Mouse (Mus musculus) hematopoietic stem cell, adult 5-6 weeks (primary cell): Measurements from ENCODE around the gene Cab39. TPM values are rescaled to one million over a fixed set of nuclear protein-coding genes. Genes with fewer than 3 reads are reported as not detected.

Source experiments
- ATAC-seq, 2 experiments: fragments of 125-278 bp in 1 of 2; replicated peaks in 1 of 2; 2 replicates each; pipeline ENCODE4 v1.8.0; 2016 to 2017; ENCODE audit warnings: inconsistent platforms in 2 of 2, mild to moderate bottlenecking in 2 of 2, moderate number of reproducible peaks in 2 of 2, low read depth in 1 of 2, moderate TSS enrichment in 1 of 2; ENCODE audit not compliant: low FRiP score in 2 of 2, poor library complexity in 2 of 2, severe bottlenecking in 2 of 2, insufficient read depth in 1 of 2, low TSS enrichment in 1 of 2
- total RNA-seq: library from RNA; stranded (forward); fragments of 172-1452, 232-1000 nt; gene quantifications from 2 replicates; pipeline ENCODE4 v1.2.3, GENCODE M21; 2017

Cab39 gene
- total RNA-seq, 1 experiment from 2014 or later: 112 TPM

DNA sequence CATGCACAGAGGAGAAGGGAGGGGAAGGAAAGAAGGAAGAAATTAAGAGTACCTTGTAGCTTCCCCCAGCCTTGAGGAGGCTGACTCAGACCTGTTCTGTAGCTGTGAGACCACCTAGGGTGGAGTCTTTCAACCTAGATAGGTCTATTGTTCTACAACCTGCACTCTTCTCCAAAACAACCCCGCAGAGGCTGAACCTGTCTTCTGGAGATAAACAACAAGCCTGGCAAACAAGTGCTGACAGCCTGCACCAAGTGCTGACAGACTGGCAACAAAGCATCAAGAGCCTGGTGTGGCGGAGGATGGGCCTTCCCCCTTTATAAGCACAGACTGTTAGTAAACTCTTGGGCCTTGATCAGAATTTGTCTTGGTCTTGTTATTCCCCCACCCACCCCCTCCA lies 77.3 kb downstream of the Cab39 start:
- ATAC-seq: no peak

DNA sequence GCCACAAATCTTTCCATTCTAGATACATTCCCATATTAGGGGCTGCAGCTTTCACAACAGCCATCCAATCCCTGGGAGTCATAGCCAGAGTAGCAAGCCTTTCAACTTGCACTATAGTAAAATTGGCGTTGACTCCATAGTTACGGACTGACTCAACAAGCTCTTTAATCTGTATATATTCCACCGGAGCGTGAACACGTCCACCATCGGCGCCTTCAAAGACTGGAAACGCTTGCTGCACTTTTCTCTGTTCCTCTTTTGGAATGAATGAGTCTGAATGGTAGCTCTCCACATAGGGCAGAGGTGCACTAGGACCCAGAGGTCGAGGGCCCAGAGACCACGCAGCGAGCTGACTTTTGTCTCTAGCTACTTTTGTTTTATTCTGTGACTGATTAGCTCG lies 88.8 kb downstream of the Cab39 start:
- ATAC-seq: no peak

DNA sequence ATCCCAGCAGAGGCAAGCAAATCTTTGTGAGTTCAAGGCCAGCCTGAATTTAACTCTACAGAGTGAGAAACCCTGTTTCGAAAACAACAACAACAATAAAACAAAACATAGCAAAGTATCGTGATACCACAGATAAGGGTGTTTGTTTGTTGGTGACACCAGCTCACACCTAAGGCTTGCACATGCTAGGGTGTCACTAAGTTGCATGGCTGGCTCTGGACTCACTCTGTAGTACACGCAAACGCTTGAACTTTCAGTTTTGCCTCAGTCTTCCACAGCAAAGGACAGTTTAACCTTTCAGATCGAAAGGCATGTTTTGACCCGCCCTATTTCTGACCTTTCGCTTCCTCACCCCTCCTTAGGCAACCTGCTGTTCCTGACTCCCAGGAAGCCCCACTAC lies 94.0 kb downstream of the Cab39 start:
- no peak for ATAC-seq

DNA sequence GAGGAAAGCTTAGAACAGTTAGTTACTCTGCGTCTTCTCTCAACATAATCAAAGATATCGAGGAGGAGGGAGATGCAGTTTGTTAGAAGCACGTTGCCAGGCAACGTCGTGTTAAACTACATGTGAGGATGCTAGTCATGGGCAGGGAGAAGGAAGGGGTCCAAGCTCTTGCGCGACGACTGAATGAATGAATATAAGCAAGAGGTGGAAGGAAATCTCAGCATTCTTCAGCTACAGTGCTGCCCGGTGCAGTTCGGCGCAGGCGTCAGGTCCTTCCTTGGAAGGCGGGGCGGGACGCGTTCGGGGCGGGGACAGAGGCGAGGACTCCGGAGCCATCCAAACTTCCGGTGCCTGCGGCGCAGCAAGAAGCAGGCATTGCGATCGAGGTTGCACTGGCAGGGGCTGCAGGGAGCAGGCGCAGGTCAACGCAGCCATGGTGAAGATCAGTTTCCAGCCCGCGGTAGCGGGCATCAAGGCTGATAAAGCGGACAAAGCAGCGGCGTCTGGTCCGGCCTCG lies 101.0 kb downstream of the Cab39 start, which contains the start of gene Itm2c:
Gene Itm2c (plus strand): TSS at position 51 of the 517 bp plus-strand sequence.
- peak; percentile 65 to 72 for ATAC-seq

DNA sequence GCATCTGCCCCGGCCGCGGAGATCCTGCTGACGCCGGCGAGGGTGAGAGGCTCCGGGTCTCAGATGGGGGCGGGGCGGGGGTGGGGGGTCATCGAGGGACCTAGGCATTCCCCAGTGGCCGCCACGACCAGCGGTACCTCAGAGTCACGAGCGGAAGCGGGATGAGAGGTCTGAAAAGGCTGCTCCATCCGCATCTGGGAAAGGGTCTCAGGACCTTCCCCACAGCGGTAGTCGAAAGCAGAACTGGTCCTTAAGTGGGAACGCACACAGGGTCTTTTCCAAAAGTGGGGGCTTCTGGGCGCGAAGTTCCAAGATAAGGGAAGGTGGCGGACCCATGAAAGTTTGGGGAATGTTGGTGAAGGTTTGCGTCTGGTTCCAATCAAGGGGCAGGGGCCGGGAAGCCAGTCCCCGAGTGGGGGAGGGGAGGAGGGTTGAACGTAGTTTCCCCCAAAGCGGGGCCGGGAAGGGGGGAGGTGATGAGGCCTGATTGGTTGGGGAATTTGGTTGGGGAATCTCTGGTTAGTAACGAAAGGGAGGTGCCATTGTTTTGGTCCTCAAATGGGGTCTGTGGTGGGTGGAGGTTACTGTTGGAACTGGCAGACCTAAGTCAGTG lies 101.6 kb downstream of the Cab39 start:
- ATAC-seq: peak in 1 of 2 experiments; percentile 8; a peak in 2 of 4 replicates

DNA sequence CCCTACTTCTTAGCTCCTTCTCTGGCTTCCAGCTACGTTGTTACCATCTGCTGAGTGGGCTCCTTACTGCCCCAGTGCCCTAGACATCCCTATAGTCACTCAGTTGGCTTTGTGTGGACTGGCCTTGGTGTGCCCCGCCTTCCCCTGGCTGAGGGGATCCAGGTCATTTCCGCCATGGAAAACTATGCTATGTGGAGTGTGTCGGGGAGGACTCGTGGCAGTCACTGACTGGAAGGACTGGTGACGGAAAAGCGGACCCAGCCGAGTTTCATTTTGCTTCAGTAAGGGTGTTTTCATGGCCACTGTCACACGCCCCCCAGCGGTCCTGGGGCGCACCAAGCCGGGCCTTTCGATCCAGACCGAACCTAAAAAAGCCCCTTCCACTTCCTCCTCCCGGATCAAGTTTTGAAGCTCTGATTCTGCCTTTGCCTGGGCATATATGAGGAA lies 102.2 kb downstream of the Cab39 start:
- peak; percentile 67 to 79 for ATAC-seq

DNA sequence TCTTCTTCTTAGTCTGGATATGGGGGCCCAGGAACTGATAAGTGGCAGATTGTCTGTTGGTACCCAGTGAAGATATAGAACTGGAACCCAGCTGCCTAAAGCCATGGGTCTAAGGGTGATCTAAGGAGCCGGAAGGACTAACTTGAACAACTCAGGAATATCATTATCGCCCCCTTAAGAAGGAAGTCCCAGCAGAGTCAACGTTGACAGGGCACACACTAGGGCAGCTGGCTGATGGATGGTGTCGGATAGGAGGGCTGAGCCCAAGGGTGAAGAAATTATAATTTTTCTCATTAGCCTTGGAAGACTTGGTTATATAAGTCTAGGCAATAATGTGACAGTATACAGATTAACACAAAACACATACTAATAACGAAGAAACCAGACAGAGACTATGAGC lies 102.9 kb downstream of the Cab39 start:
- no peak for ATAC-seq

DNA sequence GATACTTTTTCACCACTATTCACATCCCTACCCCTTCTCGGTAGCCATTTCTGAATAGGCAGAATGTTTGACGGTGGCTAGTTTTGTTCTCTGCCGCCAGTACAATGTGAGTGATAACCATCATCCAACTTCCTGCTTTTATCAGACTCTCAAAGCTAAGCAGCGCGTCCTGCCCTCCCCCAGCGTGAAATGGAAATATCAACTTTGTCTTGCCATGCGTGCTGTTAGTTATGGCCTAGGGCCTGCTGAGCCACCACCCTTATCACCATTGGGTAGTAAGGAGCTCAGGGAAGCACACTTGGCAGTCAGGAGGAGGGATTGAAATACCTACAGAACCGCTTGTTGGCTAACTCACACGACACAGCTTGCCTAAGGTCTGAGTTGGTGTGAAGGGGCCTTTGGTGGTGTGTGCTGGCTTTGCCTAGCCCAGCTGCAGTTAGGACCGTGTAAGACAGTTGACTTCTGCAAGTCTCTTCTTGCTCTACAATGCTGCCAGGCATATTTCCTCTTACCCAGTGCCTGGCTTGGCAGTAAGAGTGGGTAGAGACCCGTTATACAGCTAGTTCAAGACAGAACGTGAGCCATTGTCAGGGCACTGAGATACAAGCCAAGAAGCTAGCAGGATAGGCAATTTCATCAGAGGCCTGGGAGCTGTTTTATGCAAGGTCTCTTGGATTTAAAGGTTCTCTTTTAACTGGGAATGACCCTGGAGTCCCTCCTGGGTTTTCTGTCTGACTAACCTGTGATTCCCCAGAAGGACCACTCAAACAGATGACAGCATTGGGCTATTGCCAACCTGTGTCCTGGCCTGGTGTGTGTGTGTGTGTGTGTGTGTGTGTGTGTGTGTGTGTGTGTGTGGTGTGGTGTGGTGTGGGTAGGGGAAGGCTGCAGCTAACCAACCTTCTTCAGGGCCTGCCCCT lies 103.8 kb downstream of the Cab39 start:
- 0 out of 4 replicates have a peak, but pooled peaks of 1 of the 2 experiments have one; percentile 7 for ATAC-seq

DNA sequence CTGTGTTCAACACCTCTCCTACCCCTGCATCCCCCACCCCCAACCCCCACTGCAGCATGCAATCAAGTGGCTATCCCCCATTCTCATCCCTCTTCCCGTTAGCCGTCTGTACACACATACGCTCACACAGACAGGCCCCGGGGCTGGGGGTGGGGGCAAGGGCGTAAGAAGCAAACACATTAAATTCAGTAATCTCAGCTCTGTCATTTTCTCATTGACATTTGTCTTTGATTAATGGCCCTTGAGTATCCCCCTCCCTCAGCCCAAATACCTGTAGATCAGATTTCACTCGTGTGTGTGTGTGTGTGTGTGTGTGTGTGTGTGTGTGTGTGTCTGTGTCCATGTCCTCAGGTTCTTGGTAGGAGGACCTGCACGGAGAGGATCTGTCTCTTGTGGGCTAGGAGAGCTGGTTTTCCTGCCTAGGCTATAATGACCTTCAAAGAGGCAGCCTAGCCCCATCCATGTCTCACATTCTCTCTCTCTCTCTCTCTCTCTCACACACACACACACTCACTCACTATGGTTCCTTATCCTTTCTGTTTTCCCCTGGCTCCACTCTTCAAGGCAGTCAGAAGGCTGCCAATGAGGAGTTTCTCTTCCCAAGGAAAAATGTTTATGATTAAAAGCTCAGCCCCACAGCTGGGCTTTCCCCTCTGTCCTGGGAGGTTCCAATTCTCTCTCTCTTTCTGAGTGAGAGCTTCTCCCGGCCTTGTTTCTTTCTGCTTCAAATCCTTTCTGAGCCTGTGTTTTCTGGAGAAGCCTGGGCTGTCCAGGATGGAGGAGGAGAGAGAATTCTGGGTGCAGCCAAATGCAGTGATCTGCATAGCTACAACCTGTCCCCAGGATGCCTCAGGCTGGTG lies 104.9 kb downstream of the Cab39 start:
- no peak for ATAC-seq

DNA sequence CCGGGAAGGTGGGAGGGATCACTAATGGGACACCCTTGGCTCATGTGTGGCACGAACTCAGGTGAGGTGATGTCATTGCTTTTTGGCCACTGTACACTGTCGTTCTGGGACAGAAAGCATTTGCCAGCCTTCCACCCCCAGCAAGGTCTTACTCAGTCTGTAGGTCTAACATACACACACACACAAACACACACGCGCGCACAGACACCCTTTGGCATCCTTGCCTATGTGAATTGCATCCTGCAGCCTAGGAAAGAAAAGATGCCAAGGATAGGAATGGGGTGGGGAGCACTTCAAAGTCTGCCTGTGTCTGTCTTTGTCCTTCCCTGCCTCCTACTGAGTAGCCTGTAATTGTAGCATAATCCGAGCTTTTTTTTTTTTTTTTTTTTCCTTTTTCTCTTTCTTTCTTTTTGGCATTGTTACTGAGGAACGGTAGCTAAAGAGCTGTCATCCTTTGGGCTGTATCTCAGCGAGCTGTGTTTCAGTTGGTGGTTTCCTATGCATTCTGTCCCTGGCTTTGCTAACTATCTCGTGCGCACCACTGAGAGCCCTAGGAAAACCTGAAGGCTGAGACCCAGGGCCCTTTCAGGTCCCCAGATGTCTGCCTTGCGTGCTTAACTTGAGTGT lies 105.6 kb downstream of the Cab39 start:
- no peak for ATAC-seq

DNA sequence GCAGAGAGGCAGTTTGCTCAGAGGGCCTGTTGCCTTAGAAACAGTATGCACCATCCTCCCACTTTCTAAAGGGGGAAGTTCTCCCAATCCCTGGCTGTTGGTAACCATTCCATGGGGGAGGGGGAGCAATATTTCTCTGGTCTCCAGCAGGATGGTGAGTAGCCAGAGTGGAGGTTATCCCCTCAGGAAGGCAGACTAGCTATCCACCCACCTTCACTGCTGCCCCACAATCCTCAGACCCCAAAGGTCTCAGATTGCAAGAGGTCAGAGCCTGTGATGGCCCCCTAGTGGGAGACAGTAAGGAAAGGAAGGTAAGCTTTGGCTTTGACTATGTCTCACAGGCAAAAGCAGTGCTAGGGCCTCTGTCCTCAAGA lies 106.1 kb downstream of the Cab39 start:
- ATAC-seq: no peak

DNA sequence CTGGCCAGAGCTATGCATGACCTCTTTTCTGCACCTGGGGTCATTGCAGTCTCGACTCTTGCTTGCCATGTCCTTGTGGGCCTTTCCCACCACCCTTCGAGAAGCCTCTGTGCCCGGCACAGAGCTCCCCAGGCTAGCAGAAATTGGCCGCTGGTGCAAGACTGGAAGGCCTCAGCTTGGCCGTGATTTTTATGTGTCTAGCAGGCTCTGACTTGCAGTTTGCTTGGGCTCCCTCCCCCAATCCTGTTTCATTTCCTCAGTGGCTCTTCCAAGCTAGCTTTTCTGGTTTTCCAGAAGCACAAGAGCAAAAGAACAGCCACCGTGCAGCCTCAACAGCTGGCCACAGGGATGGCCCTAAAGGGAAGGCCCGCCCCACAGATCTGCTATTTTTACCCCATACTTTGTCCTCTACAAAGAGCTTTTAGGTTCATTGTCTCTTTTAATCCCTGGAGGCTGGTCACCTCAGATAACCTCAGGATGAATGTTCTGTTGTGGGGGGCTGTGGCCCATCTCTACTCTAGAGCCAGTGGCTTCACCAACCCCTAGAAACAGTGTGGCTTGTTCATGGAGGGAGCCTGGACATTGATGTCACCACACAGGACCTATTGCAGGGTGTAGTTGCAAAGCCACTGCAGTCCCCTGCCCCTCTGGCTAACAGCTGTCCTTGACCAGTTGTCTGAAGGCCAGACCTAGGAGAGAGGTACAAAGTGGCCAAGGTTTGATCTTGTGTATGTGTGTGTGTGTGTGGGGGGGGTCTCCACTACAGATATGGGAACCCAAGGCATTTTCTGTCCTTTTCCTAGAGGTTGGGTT lies 107.5 kb downstream of the Cab39 start:
- no peak for ATAC-seq

Other genes starting within 250 kb of the Cab39 start
- 1.9 TPM in 1 of 2 replicates, not detected in the other for gene G530012D18Rik, start 217.8 kb upstream of the Cab39 start, total RNA-seq
- gene Sp110, start 194.6 kb upstream of the Cab39 start, total RNA-seq: 128 and 134 TPM in 2 replicates
- gene Sp140, start 193.1 kb upstream of the Cab39 start, total RNA-seq: 89.8 and 117 TPM in 2 replicates
- gene Sp100, start 143.5 kb upstream of the Cab39 start, total RNA-seq: 124 and 139 TPM in 2 replicates
- gene A630001G21Rik, start 14.8 kb upstream of the Cab39 start, total RNA-seq: 52.6 and 57.8 TPM in 2 replicates
- gene Itm2c, start 100.8 kb downstream of the Cab39 start, total RNA-seq: 48.4 and 59.2 TPM in 2 replicates
- not detected in 2 replicates for gene 4933407L21Rik, start 135.0 kb downstream of the Cab39 start, total RNA-seq
- gene Gpr55, start 167.6 kb downstream of the Cab39 start, total RNA-seq: 0.13 and 0.20 TPM in 2 replicates
- not detected in 2 replicates for gene Spata3, start 223.4 kb downstream of the Cab39 start, total RNA-seq